In the genomic region with DNA sequence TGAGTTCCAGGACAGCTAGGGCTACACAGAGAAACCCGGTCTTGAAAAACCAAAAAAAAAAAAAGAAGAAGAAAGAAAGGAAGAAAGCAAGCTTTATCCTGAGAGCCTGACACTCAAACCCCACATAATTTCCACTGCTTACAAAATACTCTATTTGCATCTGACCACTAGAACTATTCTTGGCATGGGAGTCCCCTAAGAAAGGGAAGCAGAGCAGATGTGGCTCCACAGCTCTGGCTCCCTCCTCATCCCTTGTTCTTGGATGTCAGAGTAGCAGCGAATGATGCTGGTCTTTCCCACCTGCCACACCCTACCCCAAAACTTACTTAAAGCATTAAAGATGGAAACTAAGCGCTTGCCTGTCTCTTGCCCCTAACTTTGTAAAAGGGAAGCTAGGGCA, we compare ENCODE assay signal across 8 mouse cellular contexts. TPM values are rescaled to one million over a fixed set of nuclear protein-coding genes. Genes with fewer than 3 reads are reported as not detected.
A peak's percentile ranks its signal among the peaks of the same experiment; 100 is the strongest.
DNase-seq lines count a peak whose midpoint lies in the region; ATAC-seq and TF ChIP-seq lines count a peak whose summit lies in the region.

No protein-coding gene starts in this region.

- peak overlapping the region; percentile 98; the same call in 1 of the 2 replicates for H3K9ac ChIP-seq in embryonic facial prominence, embryonic 12.5 days
- no peak overlapping the region; the same call in 1 of the 2 replicates for H3K9ac ChIP-seq in intestine, embryonic 14.5 days (ENCODE audit: low read length)
- H3K9ac ChIP-seq in midbrain, postnatal 0 days (replicated peaks; ENCODE audit: low read length, poor library complexity, severe bottlenecking), result peak overlapping the region; percentile 98; the same call in 1 of the 2 replicates

- no peaks in the 10 kb centered on the region for H3K9me3 ChIP-seq in embryonic facial prominence, embryonic 12.5 days
- H3K9me3 ChIP-seq in intestine, embryonic 14.5 days (ENCODE audit: control insufficient read depth, low read length), result no peaks in the 10 kb centered on the region
- no peaks in the 10 kb centered on the region for H3K9me3 ChIP-seq in midbrain, postnatal 0 days (ENCODE audit: low read length)

- 76% methylated on average over 3 of the region's 3 CpGs for WGBS in kidney, adult 2 months
- 85% methylated on average over 3 of the region's 3 CpGs for WGBS in embryonic facial prominence, embryonic 12.5 days
- WGBS in intestine, embryonic 14.5 days, result 84% methylated on average over 3 of the region's 3 CpGs
- 77% methylated on average over 3 of the region's 3 CpGs for WGBS in midbrain, postnatal 0 days

- H3K4me2 ChIP-seq in embryonic facial prominence, embryonic 12.5 days (replicated peaks), result peak overlapping the region; percentile 97
- peak overlapping the region; percentile 98 for H3K4me2 ChIP-seq in intestine, embryonic 14.5 days (ENCODE audit: low read length)
- peak overlapping the region; percentile 98 for H3K4me2 ChIP-seq in midbrain, postnatal 0 days (ENCODE audit: low read depth, low read length, poor library complexity, severe bottlenecking)

- H3K4me1 ChIP-seq in kidney, adult 2 months (ENCODE audit: control insufficient read depth, insufficient read depth, low read length), result peaks cover 24% of the 10 kb centered on the region
- H3K4me1 ChIP-seq in embryonic facial prominence, embryonic 12.5 days, result peaks cover 16% of the 10 kb centered on the region
- peaks cover 16% of the 10 kb centered on the region for H3K4me1 ChIP-seq in intestine, embryonic 14.5 days (replicated peaks; ENCODE audit: control insufficient read depth, insufficient read depth, low read length)
- H3K4me1 ChIP-seq in midbrain, postnatal 0 days (ENCODE audit: insufficient read depth, low read length), result peaks cover 20% of the 10 kb centered on the region

- no peak for TF ChIP-seq POLR2A in kidney, adult 2 months (IDR thresholded peaks at IDR 0.05; ENCODE audit: low read depth, low read length)

- H3K4me3 ChIP-seq in kidney, adult 2 months (ENCODE audit: insufficient read depth, low read depth, low read length), result peak overlapping the region; percentile 6; the same call in 1 of the 2 replicates
- H3K4me3 ChIP-seq in embryonic facial prominence, embryonic 12.5 days, result peak overlapping the region; percentile 97
- peak overlapping the region; percentile 88; the same call in 1 of the 2 replicates for H3K4me3 ChIP-seq in intestine, embryonic 14.5 days (ENCODE audit: low read depth, low read length)
- peak overlapping the region; percentile 99 for H3K4me3 ChIP-seq in midbrain, postnatal 0 days (ENCODE audit: low read depth, low read length)

- no peaks in the 10 kb centered on the region for H3K27me3 ChIP-seq in kidney, adult 2 months (replicated peaks; ENCODE audit: control insufficient read depth, insufficient read depth, low read length)
- H3K27me3 ChIP-seq in embryonic facial prominence, embryonic 12.5 days, result no peaks in the 10 kb centered on the region
- no peaks in the 10 kb centered on the region for H3K27me3 ChIP-seq in intestine, embryonic 14.5 days (replicated peaks; ENCODE audit: control insufficient read depth, insufficient read depth, low read length)
- H3K27me3 ChIP-seq in midbrain, postnatal 0 days (ENCODE audit: insufficient read depth, low read length), result no peaks in the 10 kb centered on the region

- no peak overlapping the region for H3K27ac ChIP-seq in kidney, adult 2 months (ENCODE audit: insufficient read depth, low read depth, low read length)
- H3K27ac ChIP-seq in embryonic facial prominence, embryonic 12.5 days, result no peak overlapping the region
- no peak overlapping the region for H3K27ac ChIP-seq in intestine, embryonic 14.5 days (ENCODE audit: low read depth)
- H3K27ac ChIP-seq in midbrain, postnatal 0 days (ENCODE audit: low read depth, low read length), result no peak overlapping the region

- ATAC-seq in embryonic facial prominence, embryonic 12.5 days (ENCODE audit: insufficient number of reproducible peaks, insufficient read depth, low FRiP score, low TSS enrichment), result no peak
- no peak for ATAC-seq in intestine, embryonic 14.5 days (replicated peaks; ENCODE audit: low FRiP score, low TSS enrichment, low read depth)
- no peak for ATAC-seq in midbrain, postnatal 0 days (ENCODE audit: low FRiP score)

- no peaks in the 10 kb centered on the region for H3K36me3 ChIP-seq in kidney, adult 2 months (ENCODE audit: control insufficient read depth, insufficient read depth, low read length)
- no peaks in the 10 kb centered on the region for H3K36me3 ChIP-seq in embryonic facial prominence, embryonic 12.5 days
- no peaks in the 10 kb centered on the region for H3K36me3 ChIP-seq in intestine, embryonic 14.5 days (ENCODE audit: control insufficient read depth, insufficient read depth, low read length)
- H3K36me3 ChIP-seq in midbrain, postnatal 0 days (ENCODE audit: insufficient read depth, low read length), result no peaks in the 10 kb centered on the region

- no peak for DNase-seq in kidney, adult 2 months
- DNase-seq in kidney, postnatal 25 days, result no peak
- no peak for DNase-seq in intestine, embryonic 14.5 days (ENCODE audit: low spot score)
- no peak for DNase-seq in midbrain, postnatal 0 days (ENCODE audit: low spot score)
- DNase-seq in urinary bladder, adult 2 months (ENCODE audit: low spot score), result no peak
- DNase-seq in gastrocnemius, adult 18-20 months (ENCODE audit: low spot score), result no peak
- DNase-seq in kidney, postnatal 36 days, result no peak

- no peak for TF ChIP-seq CTCF in kidney, adult 2 months (conservative IDR thresholded peaks at IDR 0.05; ENCODE audit: insufficient read depth, insufficient read length, low read depth, low read length)
- TF ChIP-seq CTCF in midbrain, postnatal 0 days (IDR thresholded peaks at IDR 0.05), result no peak

RNA-seq across cellular contexts. Expression of a gene that starts 16.6 kb away (rescaled TPM):
- 2.5 and 2.6 TPM in 2 replicates for polyA plus RNA-seq in kidney, adult 2 months (2012; rRNA removed)
- 0.65 and 0.97 TPM in 2 replicates for polyA plus RNA-seq in embryonic facial prominence, embryonic 12.5 days (2016; fragmentation: Nextera tagmentation; extraction: Ambion mirVana)
- 0.43 and 0.49 TPM in 2 replicates for polyA plus RNA-seq in intestine, embryonic 14.5 days (2014; fragmentation: Nextera tagmentation; extraction: Ambion mirVana)
- total RNA-seq in midbrain, postnatal 0 days (2014; rRNA removed), result 9.6 and 12.8 TPM in 2 replicates
- 1.3 and 1.7 TPM in 2 replicates for polyA plus RNA-seq in midbrain, postnatal 0 days (2015; fragmentation: Nextera tagmentation; extraction: Ambion mirVana)
- polyA plus RNA-seq in urinary bladder, adult 2 months (2012; rRNA removed), result 0.08 and 0.09 TPM in 2 replicates
- total RNA-seq in gastrocnemius, adult 18-20 months (2021), result not detected

RNA-seq across cellular contexts. Expression of a gene that starts 17.2 kb away (rescaled TPM):
- polyA plus RNA-seq in kidney, adult 2 months (2012; rRNA removed), result 20.6 and 21.0 TPM in 2 replicates
- polyA plus RNA-seq in embryonic facial prominence, embryonic 12.5 days (2016; fragmentation: Nextera tagmentation; extraction: Ambion mirVana), result 25.8 and 26.1 TPM in 2 replicates
- polyA plus RNA-seq in intestine, embryonic 14.5 days (2014; fragmentation: Nextera tagmentation; extraction: Ambion mirVana), result 18.6 and 20.2 TPM in 2 replicates
- total RNA-seq in midbrain, postnatal 0 days (2014; rRNA removed), result 34.4 and 39.1 TPM in 2 replicates
- polyA plus RNA-seq in midbrain, postnatal 0 days (2015; fragmentation: Nextera tagmentation; extraction: Ambion mirVana), result 16.2 and 17.7 TPM in 2 replicates
- polyA plus RNA-seq in urinary bladder, adult 2 months (2012; rRNA removed), result 14.8 and 41.4 TPM in 2 replicates
- total RNA-seq in gastrocnemius, adult 18-20 months (2021), result 10 to 100 TPM; 19.2 to 22.4 TPM

Comparison
In these comparisons a context has a peak if more than half of its experiments do, and no peak if none do; other contexts are left out.
1. H3K4me3 ChIP-seq: peak in every context shown above with its lines; median percentile 99 in midbrain, postnatal 0 days; 97 in embryonic facial prominence, embryonic 12.5 days; 88 in intestine, embryonic 14.5 days; 6 in kidney, adult 2 months.